Mouse (Mus musculus) MEL (cell line): ENCODE data around the gene E130114P18Rik. TPM values are rescaled to one million over a fixed set of nuclear protein-coding genes. Genes with fewer than 3 reads are reported as not detected.

Source experiments
- DNase-seq: peaks from one replicate; pipeline ENCODE4 v3.0.0; 2011; ENCODE audit warnings: low read depth, low spot score
- H3K27ac ChIP-seq: 2 replicates; pipeline ENCODE4 v1.5.1; 2012; ENCODE audit warnings: low read depth, mild to moderate bottlenecking, control low read depth, low read length, moderate library complexity; ENCODE audit not compliant: control insufficient read depth
- H3K27me3 ChIP-seq, 2 experiments: fragments of 150-350 bp in 1 of 2; sonication (generic) in 1 of 2; 2 replicates each; pipeline ENCODE4 v1.6.1; 2012; ENCODE audit warnings: low read length in 2 of 2, mild to moderate bottlenecking in 2 of 2, improper control_type of control experiment in 1 of 2, moderate library complexity in 1 of 2; ENCODE audit not compliant: insufficient read depth in 2 of 2, control insufficient read depth in 1 of 2
- H3K36me3 ChIP-seq, 2 experiments: 2 replicates each; pipeline ENCODE4 v1.6.1; 2012 to 2014; ENCODE audit warnings: low read length in 2 of 2, improper control_type of control experiment in 1 of 2, inconsistent platforms in 1 of 2, mild to moderate bottlenecking in 1 of 2; ENCODE audit not compliant: insufficient read depth in 2 of 2, control insufficient read depth in 1 of 2
- H3K4me1 ChIP-seq, 2 experiments: fragments of 150-350 bp in 1 of 2; sonication (generic) in 1 of 2; 2 replicates each; pipeline ENCODE4 v1.6.1; 2012; ENCODE audit warnings: low read length in 2 of 2, improper control_type of control experiment in 1 of 2, mild to moderate bottlenecking in 1 of 2; ENCODE audit not compliant: insufficient read depth in 2 of 2, control insufficient read depth in 1 of 2
- H3K4me3 ChIP-seq, 2 experiments: fragments of 150-350 bp in 1 of 2; sonication (generic) in 1 of 2; 2 replicates each; pipeline ENCODE4 v1.5.1; 2012; ENCODE audit warnings: low read depth in 2 of 2, low read length in 2 of 2, mild to moderate bottlenecking in 2 of 2, moderate library complexity in 2 of 2, control low read depth in 1 of 2, improper control_type of control experiment in 1 of 2; ENCODE audit not compliant: control insufficient read depth in 1 of 2, insufficient read depth in 1 of 2
- H3K79me2 ChIP-seq: 2 replicates; pipeline ENCODE4 v1.6.1; 2012; ENCODE audit warnings: mild to moderate bottlenecking, low read length, moderate library complexity; ENCODE audit not compliant: control insufficient read depth, poor library complexity, insufficient read depth
- H3K9ac ChIP-seq: 2 replicates; pipeline ENCODE4 v1.6.1; 2012; ENCODE audit warnings: low read depth, mild to moderate bottlenecking, control low read depth, low read length, moderate library complexity; ENCODE audit not compliant: control insufficient read depth, poor library complexity, severe bottlenecking
- H3K9me3 ChIP-seq: fragments of 150-350 bp; sonication (generic); replicated peaks from 2 replicates; pipeline ENCODE4 v1.6.1; 2012; ENCODE audit warnings: mild to moderate bottlenecking, low read length, improper control_type of control experiment, moderate library complexity; ENCODE audit not compliant: insufficient read depth
- BHLHE40 ChIP-seq: IDR thresholded peaks from 2 replicates; pipeline ENCODE4 v1.6.1; 2012; ENCODE audit warnings: low read depth, mild to moderate bottlenecking, inconsistent platforms, low read length, improper control_type of control experiment, borderline replicate concordance
- CHD1 ChIP-seq: IDR thresholded peaks from 2 replicates; pipeline ENCODE4 v1.6.1; 2012; ENCODE audit warnings: low read depth, mild to moderate bottlenecking, inconsistent platforms, low read length, improper control_type of control experiment
- CHD2 ChIP-seq: IDR thresholded peaks from 2 replicates; pipeline ENCODE4 v1.6.1; 2011; ENCODE audit warnings: low read length, improper control_type of control experiment
- ETS1 ChIP-seq: IDR thresholded peaks from 2 replicates; pipeline ENCODE4 v1.6.1; 2012; ENCODE audit warnings: low read depth, mild to moderate bottlenecking, inconsistent platforms, low read length, improper control_type of control experiment, moderate library complexity
- GATA1 ChIP-seq: IDR thresholded peaks from 2 replicates; pipeline ENCODE4 v1.6.1; 2011; ENCODE audit warnings: low read depth, low read length, improper control_type of control experiment
- KAT2A ChIP-seq: conservative IDR thresholded peaks from 2 replicates; pipeline ENCODE4 v1.6.1; 2012; ENCODE audit warnings: low read depth, low read length, improper control_type of control experiment, inconsistent platforms
- MAZ ChIP-seq: IDR thresholded peaks from 2 replicates; pipeline ENCODE4 v1.6.1; 2012; ENCODE audit warnings: low read depth, mild to moderate bottlenecking, inconsistent platforms, low read length, improper control_type of control experiment
- MXI1 ChIP-seq: IDR thresholded peaks from 2 replicates; pipeline ENCODE4 v1.6.1; 2011; ENCODE audit warnings: mild to moderate bottlenecking, low read depth, low read length, improper control_type of control experiment
- POLR2A ChIP-seq, 2 experiments: IDR thresholded peaks; 2 replicates each; pipeline ENCODE4 v1.6.1; 2011 to 2012; ENCODE audit warnings: low read length in 2 of 2, mild to moderate bottlenecking in 2 of 2, control low read depth in 1 of 2, improper control_type of control experiment in 1 of 2, low read depth in 1 of 2, moderate library complexity in 1 of 2; ENCODE audit not compliant: control insufficient read depth in 1 of 2, insufficient read depth in 1 of 2, poor library complexity in 1 of 2
- SIN3A ChIP-seq: IDR thresholded peaks from 2 replicates; pipeline ENCODE4 v1.6.1; 2012; ENCODE audit warnings: low read length, improper control_type of control experiment, inconsistent platforms
- TAL1 ChIP-seq: IDR thresholded peaks from 2 replicates; pipeline ENCODE4 v1.6.1; 2012; ENCODE audit warnings: mild to moderate bottlenecking, inconsistent platforms, low read length, moderate library complexity, mixed read lengths
- TBP ChIP-seq: IDR thresholded peaks from 2 replicates; pipeline ENCODE4 v1.8.0; 2011; ENCODE audit warnings: low read depth, low read length, improper control_type of control experiment
- USF1 ChIP-seq: IDR thresholded peaks from 2 replicates; pipeline ENCODE4 v1.6.1; 2014; ENCODE audit warnings: low read depth, mild to moderate bottlenecking, inconsistent platforms, low read length, improper control_type of control experiment, moderate library complexity
- ZC3H11A ChIP-seq: IDR thresholded peaks from 2 replicates; pipeline ENCODE4 v1.6.1; 2012; ENCODE audit warnings: low read depth, mild to moderate bottlenecking, inconsistent platforms, low read length, improper control_type of control experiment
- ZNF384 ChIP-seq: IDR thresholded peaks from 2 replicates; pipeline ENCODE4 v1.6.1; 2012; ENCODE audit warnings: low read depth, mild to moderate bottlenecking, inconsistent platforms, low read length, improper control_type of control experiment
- polyA plus RNA-seq, 2 experiments: library from polyadenylated mRNA; stranded (reverse) in 1 of 2; unstranded in 1 of 2; fragments of >175 nt in 1 of 2; fragments of >200 nt in 1 of 2; gene quantifications; 2 replicates each; pipeline versions ENCODE4 v1.2.1 to v1.2.4; 2012; ENCODE audit warnings: low replicate concordance in 2 of 2, low read depth in 1 of 2; ENCODE audit not compliant: insufficient read length in 2 of 2, insufficient read depth in 1 of 2, missing spikeins in 1 of 2
- total RNA-seq: library from RNA; depleted of rRNA; stranded (reverse); fragments of 300-350 nt; gene quantifications from 2 replicates; pipeline ENCODE4 v1.2.3, GENCODE M21; 2012

Gene E130114P18Rik
- total and polyA plus RNA-seq, 3 experiments, result not detected

- TF ChIP-seq CHD2, result no peak
Observed at GRCm38 (mm10) chr4:97780024-97780423, 2.1 kb upstream of the E130114P18Rik start (continued).

GRCm38 (mm10) chr4:97779003-97779930 is 1.4 kb upstream of the E130114P18Rik start:
- DNase-seq, result peak; percentile 78
- TF ChIP-seq KAT2A (no peak), CHD1 (peak; percentile 93), ETS1 (0 out of 2 replicates have a peak, but pooled peaks have one; percentile 2), TBP (0 out of 2 replicates have a peak, but pooled peaks have one; percentile 10), USF1 (no peak), GATA1 (peak; percentile 69), ZNF384 (peak; percentile 69), CHD2 (no peak), POLR2A (IDR thresholded peaks at IDR 0.05; ENCODE audit: control insufficient read depth in 1 of 2, insufficient read depth in 1 of 2, low read depth in 1 of 2, low read length in 2 of 2, poor library complexity in 1 of 2) (peak in 1 of 2 experiments; percentile 18; a peak in 2 of 4 replicates), MAZ (0 out of 2 replicates have a peak, but pooled peaks have one; percentile 22), ZC3H11A (no peak), MXI1 (peak; percentile 44; the same call in 1 of the 2 replicates)
- Histone ChIP-seq H3K27ac (peak overlapping the region; percentile 91), H3K9ac (peak overlapping the region; percentile 92), H3K36me3 (peaks cover 17 to 23% of the 10 kb centered on the region in 2 experiments), H3K9me3 (no peaks in the 10 kb centered on the region), H3K4me1 (peaks cover 9 to 11% of the 10 kb centered on the region in 2 experiments; a peak in 3 of 4 replicates), H3K27me3 (no peaks in the 10 kb centered on the region), H3K79me2 (peaks cover 70% of the 10 kb centered on the region), H3K4me3 (peak overlapping the region; percentile 74 to 94)

GRCm38 (mm10) chr4:97778211-97779002 is 529 bp upstream of the E130114P18Rik start:
- Histone ChIP-seq H3K79me2 (peaks cover 61% of the 10 kb centered on the region), H3K4me3 (peak overlapping the region; percentile 74 to 94), H3K36me3 (peaks cover 9 to 21% of the 10 kb centered on the region in 2 experiments), H3K27ac (peak overlapping the region; percentile 91), H3K27me3 (no peaks in the 10 kb centered on the region), H3K9me3 (no peaks in the 10 kb centered on the region), H3K4me1 (peaks cover 11 to 14% of the 10 kb centered on the region in 2 experiments; a peak in 3 of 4 replicates), H3K9ac (peak overlapping the region; percentile 92)
- DNase-seq, result no peak
- no peak for TF ChIP-seq TAL1
- no peak for TF ChIP-seq BHLHE40
- TF ChIP-seq SIN3A, result peak; percentile 51; the same call in 1 of the 2 replicates
